Mouse (Mus musculus): Measurements from ENCODE around the gene Gm9844. TPM values are rescaled to one million over a fixed set of nuclear protein-coding genes. Genes with fewer than 3 reads are reported as not detected.

Gm9844 gene
- polyA plus RNA-seq (2012): 30.6 and 98.7 TPM in 2 replicates

GRCm38 (mm10) chr7:24861913-24862312, at the start of gene Gm9844:
Gm9844 (plus strand) TSS chr7:24862213.

DNA sequence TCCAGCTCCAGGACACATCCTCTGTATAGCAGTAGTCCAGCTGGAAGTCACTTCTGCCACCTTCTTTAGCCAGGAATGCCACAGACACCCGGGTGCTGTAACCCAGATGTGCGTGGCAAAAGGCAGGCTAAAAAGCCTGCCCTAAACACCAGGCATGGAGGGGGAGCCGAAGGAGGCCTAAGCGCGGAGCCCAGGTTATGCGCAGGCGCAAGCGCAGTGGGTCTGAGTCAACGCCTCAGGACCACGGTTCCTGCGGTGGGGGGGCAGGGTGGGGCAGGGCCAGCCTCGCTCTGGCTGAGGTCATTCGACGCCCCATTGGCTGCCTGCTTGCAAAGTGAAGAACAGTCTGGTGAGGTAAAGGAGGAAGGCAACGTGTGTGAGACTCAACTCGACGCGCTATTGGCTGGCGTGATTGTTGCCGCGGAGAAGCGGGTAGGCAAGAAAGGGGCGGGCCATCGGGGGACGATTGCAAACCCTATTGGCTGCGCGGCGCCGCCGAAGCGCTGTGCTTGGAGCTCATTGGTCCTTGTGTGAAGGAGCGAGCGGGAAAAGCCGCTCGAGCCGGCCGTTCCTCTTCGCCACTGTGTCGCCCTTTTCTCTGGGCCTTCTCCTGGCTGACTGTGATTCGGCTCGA, 7.6 kb downstream of the Gm9844 start, which contains the start of the genes Lypd4 and Dmrtc2:
Gene Lypd4, minus strand, starts transcription at position 410 of the 634 bp plus-strand sequence.
Gene Dmrtc2, plus strand, starts transcription at position 526 of the 634 bp plus-strand sequence.

DNA sequence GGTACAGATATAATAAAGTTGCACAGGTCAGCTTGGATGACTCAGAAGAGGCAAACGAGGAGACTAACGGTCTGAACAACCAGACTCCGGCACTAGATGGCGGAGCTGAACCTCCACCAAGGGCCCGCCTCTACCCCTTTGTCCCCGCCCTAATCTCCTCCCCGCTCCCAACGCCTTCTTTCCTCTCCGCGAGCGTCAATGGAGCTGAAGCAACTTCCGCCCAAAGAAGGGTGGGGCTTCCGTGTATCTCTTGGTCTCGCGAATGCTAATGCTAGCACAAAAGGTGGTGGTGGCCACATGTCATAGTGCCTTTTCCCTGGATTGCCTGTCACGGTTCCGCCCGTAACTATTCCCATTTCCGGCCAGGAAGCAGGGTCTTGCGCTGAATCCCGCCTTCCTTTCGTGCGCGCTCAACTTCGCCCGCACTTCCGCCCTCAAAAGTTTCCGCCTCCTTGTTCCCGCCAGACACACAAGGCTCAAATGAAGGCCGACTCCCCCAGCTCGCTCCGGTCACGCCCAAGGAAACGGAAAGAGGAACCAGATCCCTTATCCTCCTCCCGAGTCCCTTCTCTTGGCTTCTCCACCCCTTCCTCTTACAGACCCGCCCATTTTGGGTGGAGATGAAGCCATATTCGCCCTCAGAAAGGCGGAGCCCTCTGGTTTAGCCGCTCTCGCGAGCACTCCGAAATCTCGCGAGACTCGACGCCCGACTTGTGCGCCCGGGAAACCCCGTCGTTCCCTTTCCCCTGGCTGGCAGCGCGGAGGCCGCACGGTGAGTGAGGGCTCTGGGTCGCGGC, 22.1 kb downstream of the Gm9844 start, which contains the start of gene Rps19:
Gene Rps19, plus strand, starts transcription at position 476 of the 797 bp plus-strand sequence.

GRCm38 (mm10) chr7:24897224-24897623, 35.2 kb downstream of the Gm9844 start, which contains the start of gene Cd79a:
Cd79a (plus strand) TSS chr7:24897381.

GRCm38 (mm10) chr7:24902630-24903443, 40.8 kb downstream of the Gm9844 start, which contains the start of gene Arhgef1:
Arhgef1 (plus strand) TSS chr7:24902912.

Other genes starting within 250 kb of the Gm9844 start
- gene Lypd3, start 225.7 kb upstream of the Gm9844 start, polyA plus RNA-seq (2012): 0.16 and 0.37 TPM in 2 replicates
- gene Tex101, start 185.5 kb upstream of the Gm9844 start, polyA plus RNA-seq (2012): not detected in 2 replicates
- gene BC049730, start 153.0 kb upstream of the Gm9844 start, polyA plus RNA-seq (2012): not detected in 2 replicates
- gene Gm4763, start 135.3 kb upstream of the Gm9844 start, polyA plus RNA-seq (2012): not detected in 2 replicates
- 52.7 and 64.3 TPM in 2 replicates for gene Cd177, start 101.9 kb upstream of the Gm9844 start, polyA plus RNA-seq (2012)
- gene Ceacam10, start 85.0 kb upstream of the Gm9844 start, polyA plus RNA-seq (2012): 0.59 TPM in 1 of 2 replicates, not detected in the other
- not detected in 2 replicates for gene Lypd4, start 7.7 kb downstream of the Gm9844 start, polyA plus RNA-seq (2012)
- not detected in 2 replicates for gene Dmrtc2, start 7.8 kb downstream of the Gm9844 start, polyA plus RNA-seq (2012)
- 3,485 and 4,048 TPM in 2 replicates for gene Rps19, start 22.2 kb downstream of the Gm9844 start, polyA plus RNA-seq (2012)
- 11.7 and 31.8 TPM in 2 replicates for gene Cd79a, start 35.2 kb downstream of the Gm9844 start, polyA plus RNA-seq (2012)
- 592 and 679 TPM in 2 replicates for gene Arhgef1, start 40.7 kb downstream of the Gm9844 start, polyA plus RNA-seq (2012)
- gene Gm4881, start 82.3 kb downstream of the Gm9844 start, polyA plus RNA-seq (2012): not detected in 2 replicates
- gene Rabac1, start 110.5 kb downstream of the Gm9844 start, polyA plus RNA-seq (2012): 296 and 340 TPM in 2 replicates
- gene Atp1a3, start 143.7 kb downstream of the Gm9844 start, polyA plus RNA-seq (2012): 78.9 and 103 TPM in 2 replicates
- gene Grik5, start 210.1 kb downstream of the Gm9844 start, polyA plus RNA-seq (2012): 18.8 and 31.7 TPM in 2 replicates
- 45.8 and 46.8 TPM in 2 replicates for gene Zfp574, start 210.4 kb downstream of the Gm9844 start, polyA plus RNA-seq (2012)

Data from megakaryocyte-erythroid progenitor cell, adult 5 weeks (primary cell).